Mouse (Mus musculus): ENCODE results near the gene Asb3. TPM values are rescaled to one million over a fixed set of nuclear protein-coding genes. Genes with fewer than 3 reads are reported as not detected.

Gene Asb3
- 0.65 and 0.89 TPM in 2 replicates for polyA plus RNA-seq (2012; rRNA removed)

DNA sequence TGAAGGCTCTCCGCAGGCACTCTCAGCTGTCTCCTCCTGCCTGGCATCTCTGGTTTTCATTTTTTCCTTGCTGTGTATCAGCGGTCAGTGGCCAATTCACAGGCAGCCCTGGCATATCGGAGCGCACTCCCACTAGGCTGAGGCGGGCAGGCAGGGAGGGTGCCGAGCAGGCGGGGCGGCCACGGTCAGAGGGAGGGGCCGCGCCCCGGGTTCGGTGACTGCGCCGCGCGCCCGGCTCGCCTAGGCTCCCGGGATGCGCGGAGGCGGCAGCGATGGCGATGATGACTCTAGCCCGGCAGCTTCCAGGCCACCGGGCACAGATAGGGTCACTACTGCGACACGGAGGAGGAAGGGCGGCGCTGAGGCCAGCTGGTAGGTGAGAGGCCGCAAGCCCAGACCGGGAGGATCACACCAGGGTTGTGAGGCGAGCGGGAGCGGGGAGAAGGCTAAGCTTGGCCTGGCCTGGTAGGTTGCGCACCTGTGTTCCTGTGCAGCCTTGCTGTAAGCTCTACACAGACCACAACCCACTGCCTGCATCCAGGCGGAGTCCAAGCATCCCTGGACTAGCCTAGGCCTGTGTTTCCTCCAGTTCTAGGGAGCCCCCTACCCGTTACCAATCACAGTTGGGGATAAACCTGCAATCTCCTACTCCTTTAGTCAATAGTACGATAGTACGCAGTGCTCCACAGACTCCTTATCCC lies at the start of gene Asb3, which contains the start of gene Gpr75:
Gene Asb3, plus strand, starts transcription at position 246 of the 701 bp plus-strand sequence.
Gene Gpr75, plus strand, starts transcription at position 188 of the 701 bp plus-strand sequence.

GRCm38 (mm10) chr11:30954279-30954725 lies 69.1 kb downstream of the Asb3 start, which contains the start of gene Erlec1:
Gene Erlec1 (minus strand): TSS chr11:30954335.

GRCm38 (mm10) chr11:30985877-30986624 lies 100.8 kb downstream of the Asb3 start, which contains the start of gene Chac2:
Gene Chac2 (minus strand): TSS chr11:30986350.

Other genes starting within 250 kb of the Asb3 start
- 2.2 and 3.6 TPM in 2 replicates for gene Acyp2, start 235.8 kb upstream of the Asb3 start, polyA plus RNA-seq (2012; rRNA removed)
- 5.9 and 6.0 TPM in 2 replicates for gene Psme4, start 113.7 kb upstream of the Asb3 start, polyA plus RNA-seq (2012; rRNA removed)
- gene Gpr75, start 58 bp upstream of the Asb3 start, polyA plus RNA-seq (2012; rRNA removed) = 0.14 and 0.19 TPM in 2 replicates
- 17.6 and 19.3 TPM in 2 replicates for gene Erlec1, start 68.9 kb downstream of the Asb3 start, polyA plus RNA-seq (2012; rRNA removed)
- 2.5 and 4.3 TPM in 2 replicates for gene Chac2, start 100.9 kb downstream of the Asb3 start, polyA plus RNA-seq (2012; rRNA removed)

All from colon, adult 2 months (tissue).